Mouse (Mus musculus): ENCODE data around the gene Trio.

Trio gene

GRCm38 (mm10) chr15:28035601-28036000, 10.0 kb upstream of the Trio start:
- no peak for DNase-seq

- no peak for DNase-seq
Measured at GRCm38 (mm10) chr15:28034636-28035035, 9.0 kb upstream of the Trio start.

GRCm38 (mm10) chr15:28029371-28029770, 3.7 kb upstream of the Trio start:
- no peak for DNase-seq

- DNase-seq: no peak
Measured at GRCm38 (mm10) chr15:28028542-28028941, 2.9 kb upstream of the Trio start.

- DNase-seq: no peak
Measured at GRCm38 (mm10) chr15:28026167-28026481, 476 bp upstream of the Trio start.

- no peak for DNase-seq
Measured at GRCm38 (mm10) chr15:28024965-28025338, 696 bp downstream of the Trio start.

GRCm38 (mm10) chr15:28024031-28024964, 1.4 kb downstream of the Trio start:
- peak; percentile 68 for DNase-seq

GRCm38 (mm10) chr15:28021591-28022209, 3.9 kb downstream of the Trio start:
- peak; percentile 48 for DNase-seq

GRCm38 (mm10) chr15:28019393-28020070, 6.1 kb downstream of the Trio start:
- DNase-seq: peak; percentile 53

- DNase-seq: no peak
Measured at GRCm38 (mm10) chr15:28007516-28007915, 18.1 kb downstream of the Trio start.

- DNase-seq: no peak
Measured at GRCm38 (mm10) chr15:28004192-28004767, 21.4 kb downstream of the Trio start.

GRCm38 (mm10) chr15:28002515-28002914, 23.1 kb downstream of the Trio start:
- no peak for DNase-seq

- peak; percentile 58 for DNase-seq
Measured at GRCm38 (mm10) chr15:28001299-28001698, 24.3 kb downstream of the Trio start.

GRCm38 (mm10) chr15:27998621-27999359, 26.9 kb downstream of the Trio start:
- peak; percentile 38 for DNase-seq

GRCm38 (mm10) chr15:27997917-27998316, 27.7 kb downstream of the Trio start:
- peak; percentile 29 for DNase-seq

- peak; percentile 46 for DNase-seq
Measured at GRCm38 (mm10) chr15:27997391-27997841, 28.2 kb downstream of the Trio start.

GRCm38 (mm10) chr15:27996750-27997149, 28.9 kb downstream of the Trio start:
- DNase-seq: no peak

- DNase-seq: peak; percentile 81
Measured at GRCm38 (mm10) chr15:27995421-27995820, 30.2 kb downstream of the Trio start.

- peak; percentile 47 for DNase-seq
Measured at GRCm38 (mm10) chr15:27994870-27995269, 30.8 kb downstream of the Trio start.

- no peak for DNase-seq
Measured at GRCm38 (mm10) chr15:27993528-27993927, 32.1 kb downstream of the Trio start.

- DNase-seq: no peak
Measured at GRCm38 (mm10) chr15:27992596-27992995, 33.1 kb downstream of the Trio start.

- DNase-seq: no peak
Measured at GRCm38 (mm10) chr15:27991892-27992593, 33.6 kb downstream of the Trio start.

Data from kidney, adult 11 months (tissue).